Mouse (Mus musculus): Measurements from ENCODE around the gene Gm48551.

The Gm48551 gene

DNA sequence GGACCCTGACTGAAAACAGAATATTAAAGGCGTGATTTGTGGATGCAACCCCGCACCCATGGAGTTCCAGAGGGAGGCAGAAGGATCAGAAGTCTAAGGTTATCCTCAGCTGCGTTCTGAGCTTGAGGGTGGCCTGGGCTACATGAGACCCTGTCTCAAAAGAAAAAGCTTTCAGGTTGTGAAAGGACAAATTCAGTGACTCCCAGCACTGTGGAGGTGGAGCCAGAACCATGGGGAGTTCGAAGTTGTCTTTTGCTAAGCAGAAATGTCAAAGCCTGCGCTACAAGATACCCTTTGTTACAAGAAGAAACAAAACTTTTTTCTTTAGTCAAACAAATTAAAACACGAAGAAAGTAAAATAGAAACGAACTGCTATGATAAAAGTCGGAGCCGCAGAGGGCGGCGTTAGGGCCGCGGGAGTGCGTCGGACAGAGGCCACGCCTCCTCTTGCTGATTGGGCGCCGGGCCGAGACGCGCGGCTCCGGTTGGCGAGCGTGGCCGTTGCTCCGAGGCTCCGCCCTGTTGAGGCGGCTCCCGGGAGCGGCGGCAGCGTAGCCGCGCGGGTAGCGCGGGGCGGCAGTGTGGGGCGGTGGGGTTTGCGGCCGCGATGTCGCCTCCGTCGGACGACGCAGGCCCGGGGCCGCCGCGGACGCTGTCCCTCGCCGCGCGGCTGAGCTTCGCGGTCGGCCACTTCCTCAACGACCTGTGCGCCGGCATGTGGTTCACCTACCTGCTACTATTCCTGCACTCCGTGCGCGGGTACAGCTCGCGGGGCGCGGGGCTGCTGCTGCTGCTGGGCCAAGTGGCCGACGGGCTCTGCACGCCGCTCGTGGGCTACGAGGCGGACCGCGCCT, 27.0 kb upstream of the Gm48551 start, which contains the start of gene Mfsd12:
Gene Mfsd12 (plus strand): TSS at position 501 of the 854 bp plus-strand sequence.
- peak in 1 of 2 experiments; percentile 88 for DNase-seq (ENCODE audit: low spot score in 2 of 2)

DNA sequence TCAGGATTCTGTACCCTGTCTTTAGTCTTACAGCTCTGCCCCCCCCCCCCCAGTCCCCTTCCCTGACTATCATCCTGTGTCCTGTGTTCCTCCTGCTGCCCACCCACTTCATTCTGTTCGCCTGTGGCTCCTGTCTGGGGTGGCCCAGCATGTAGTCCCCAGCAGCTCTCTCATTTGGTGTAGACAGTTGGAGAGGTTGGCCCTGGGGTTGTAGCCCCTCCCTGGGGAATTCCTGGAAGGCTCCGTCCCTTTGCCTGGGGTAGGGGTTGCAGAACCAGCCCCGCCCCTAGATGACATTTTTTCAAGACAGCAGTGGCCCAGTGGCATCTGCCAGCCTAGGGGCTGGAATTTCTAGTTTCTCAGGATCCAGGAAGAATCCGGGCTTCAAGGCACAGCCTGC, 26.1 kb upstream of the Gm48551 start:
- no peak for DNase-seq (ENCODE audit: low spot score in 2 of 2)

DNA sequence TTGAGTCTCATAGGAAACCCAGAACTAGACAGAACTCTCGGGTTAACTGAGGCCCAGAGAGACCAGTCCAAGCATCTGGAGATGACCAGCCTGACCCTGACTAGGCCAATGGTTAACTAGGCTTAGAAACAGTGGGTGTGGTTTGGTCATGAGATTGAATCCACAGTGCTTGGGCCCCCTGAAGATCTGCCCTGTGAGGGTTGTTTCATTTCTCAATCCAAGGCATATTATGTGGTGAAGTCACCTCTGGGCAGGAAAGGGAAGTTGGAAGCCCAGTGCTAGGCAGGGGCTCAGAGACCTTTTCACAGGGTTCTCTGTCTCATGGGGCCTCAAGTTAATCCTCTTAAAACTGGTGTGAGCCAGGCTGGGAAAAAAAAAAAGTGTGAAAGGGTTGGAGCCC, 25.4 kb upstream of the Gm48551 start:
- DNase-seq (ENCODE audit: low spot score in 2 of 2): no peak

DNA sequence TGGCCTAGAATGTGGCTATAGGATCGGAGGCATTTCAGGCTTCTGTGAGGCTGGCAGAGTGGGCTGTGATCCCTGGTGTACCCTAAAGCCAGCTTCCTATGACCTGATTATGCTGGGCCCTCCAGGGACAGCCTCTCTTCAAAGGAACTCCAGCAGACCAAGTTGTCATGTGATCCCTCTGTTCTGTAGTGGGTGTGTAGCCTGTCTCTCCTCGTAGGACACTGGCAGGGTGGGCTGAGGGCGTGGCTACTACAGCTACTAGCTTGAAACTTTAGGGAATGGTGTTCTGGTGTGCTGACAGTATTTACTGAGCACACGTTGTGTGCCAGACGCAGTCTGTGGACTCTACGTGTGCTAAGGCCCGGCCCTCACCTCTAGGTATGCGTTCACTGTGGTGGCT, 23.5 kb upstream of the Gm48551 start:
- DNase-seq (ENCODE audit: low spot score in 2 of 2): no peak

DNA sequence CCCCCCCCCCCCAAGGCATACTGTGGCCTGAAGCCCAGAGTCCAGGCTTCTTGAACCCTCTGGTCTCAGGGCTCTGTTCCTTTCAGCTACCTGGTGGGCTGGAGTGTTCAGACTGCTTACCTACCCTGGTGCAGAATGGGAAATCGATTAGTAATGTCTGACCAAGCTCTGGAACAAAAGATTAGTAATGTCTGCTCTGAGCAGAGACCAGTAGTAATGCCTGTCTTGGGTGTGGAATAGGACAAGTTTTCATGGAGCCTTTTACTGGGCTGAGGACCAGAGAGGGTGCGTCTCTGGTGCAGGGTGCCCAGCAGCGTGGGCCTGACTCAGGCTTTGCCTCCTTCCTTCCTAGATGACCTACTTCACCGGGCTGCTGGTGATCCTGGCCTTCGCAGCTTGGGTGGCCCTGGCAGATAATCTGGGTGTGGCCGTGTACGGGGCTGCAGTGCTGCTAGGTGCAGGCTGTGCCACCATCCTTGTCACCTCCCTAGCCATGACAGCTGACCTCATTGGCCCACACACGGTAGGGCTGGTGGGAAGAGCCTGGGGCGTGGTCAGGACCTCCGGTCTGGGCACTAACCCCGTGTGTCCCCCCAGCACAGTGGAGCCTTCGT, 21.8 kb upstream of the Gm48551 start:
- DNase-seq (ENCODE audit: low spot score in 2 of 2): no peak

DNA sequence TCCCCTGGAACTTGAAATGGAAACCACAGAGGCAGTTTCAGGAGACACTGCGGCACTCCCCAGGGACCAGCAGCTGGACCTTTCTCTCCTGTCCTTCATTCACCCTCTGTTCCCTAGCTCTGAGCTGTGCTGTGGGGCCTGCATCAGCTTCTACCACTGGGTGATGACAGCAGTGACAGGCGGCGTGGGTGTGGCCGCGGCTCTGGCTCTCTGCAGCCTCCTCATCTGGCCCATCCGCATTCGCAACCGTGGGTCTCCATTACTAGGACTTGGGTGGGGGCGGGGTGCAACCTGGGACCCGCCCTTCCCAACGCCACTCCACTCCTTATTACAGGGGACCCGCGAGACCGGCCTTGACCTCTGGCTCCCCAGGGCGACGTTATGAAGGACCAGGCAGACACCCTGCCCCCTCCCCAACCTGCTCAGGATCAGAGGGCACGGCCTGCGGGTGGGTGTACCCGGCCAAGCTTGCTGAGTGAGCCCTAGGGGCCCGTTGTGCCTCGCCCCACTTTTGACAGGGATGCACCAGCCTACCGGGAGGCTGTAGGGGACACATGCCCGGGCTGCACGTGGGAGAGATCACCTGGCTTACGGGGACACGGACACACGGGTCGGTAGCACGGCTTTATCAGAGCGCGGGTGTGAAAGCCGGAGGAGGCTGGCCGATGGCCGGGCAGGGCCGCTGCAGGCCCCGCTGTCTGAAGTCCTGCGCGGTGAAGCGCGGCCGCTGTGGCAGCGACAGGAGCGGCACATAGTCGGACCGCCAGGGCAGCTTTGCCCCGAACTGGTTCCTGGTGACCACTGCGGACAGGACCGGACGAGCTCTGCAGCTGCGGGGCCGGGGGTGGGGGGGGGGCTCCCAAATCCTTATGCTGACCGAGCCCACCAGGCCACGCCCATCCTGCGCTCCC, 20.6 kb upstream of the Gm48551 start:
- no peak for DNase-seq (ENCODE audit: low spot score in 2 of 2)

DNA sequence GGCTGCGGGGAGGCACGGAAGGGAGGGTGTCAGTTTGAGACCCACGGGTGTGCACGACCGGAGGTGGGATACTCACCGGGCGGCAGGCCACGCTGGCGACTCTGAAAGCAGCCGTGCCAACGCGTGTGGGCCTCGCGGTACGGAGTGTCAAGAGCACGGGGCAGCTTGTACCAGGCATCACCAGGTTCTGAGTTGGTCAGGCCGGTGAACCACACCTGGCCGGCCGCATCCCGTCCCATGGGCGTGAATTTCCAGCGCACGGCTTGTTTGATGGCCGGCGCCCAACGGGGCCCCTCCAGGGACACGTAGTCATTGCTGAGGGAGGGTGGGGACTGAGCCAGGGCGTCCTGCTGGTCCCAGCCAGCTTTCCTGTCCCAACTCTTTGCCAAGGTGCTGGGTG, 19.6 kb upstream of the Gm48551 start:
- no peak for DNase-seq (ENCODE audit: low spot score in 2 of 2)

DNA sequence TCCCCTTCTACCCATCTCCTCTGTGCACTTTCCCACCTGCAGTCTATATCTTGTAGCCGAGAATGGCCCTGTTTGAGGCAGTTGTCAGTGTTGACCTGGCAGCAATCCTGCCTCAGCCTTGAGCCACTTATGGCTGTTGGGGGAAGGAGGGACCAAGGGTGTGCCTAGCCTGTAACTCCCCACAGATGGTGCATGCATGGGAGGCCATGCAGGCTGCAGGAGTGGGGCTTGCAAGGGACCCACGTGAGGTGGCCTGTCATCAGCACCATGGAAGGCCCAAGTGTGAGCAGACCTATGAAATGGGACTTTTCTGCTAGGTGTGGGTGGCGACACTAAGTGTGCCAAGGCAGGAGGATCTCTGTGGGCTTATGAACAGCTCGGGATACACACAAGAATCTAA, 19.2 kb upstream of the Gm48551 start:
- peak in 1 of 2 experiments; percentile 70 for DNase-seq (ENCODE audit: low spot score in 2 of 2)

DNA sequence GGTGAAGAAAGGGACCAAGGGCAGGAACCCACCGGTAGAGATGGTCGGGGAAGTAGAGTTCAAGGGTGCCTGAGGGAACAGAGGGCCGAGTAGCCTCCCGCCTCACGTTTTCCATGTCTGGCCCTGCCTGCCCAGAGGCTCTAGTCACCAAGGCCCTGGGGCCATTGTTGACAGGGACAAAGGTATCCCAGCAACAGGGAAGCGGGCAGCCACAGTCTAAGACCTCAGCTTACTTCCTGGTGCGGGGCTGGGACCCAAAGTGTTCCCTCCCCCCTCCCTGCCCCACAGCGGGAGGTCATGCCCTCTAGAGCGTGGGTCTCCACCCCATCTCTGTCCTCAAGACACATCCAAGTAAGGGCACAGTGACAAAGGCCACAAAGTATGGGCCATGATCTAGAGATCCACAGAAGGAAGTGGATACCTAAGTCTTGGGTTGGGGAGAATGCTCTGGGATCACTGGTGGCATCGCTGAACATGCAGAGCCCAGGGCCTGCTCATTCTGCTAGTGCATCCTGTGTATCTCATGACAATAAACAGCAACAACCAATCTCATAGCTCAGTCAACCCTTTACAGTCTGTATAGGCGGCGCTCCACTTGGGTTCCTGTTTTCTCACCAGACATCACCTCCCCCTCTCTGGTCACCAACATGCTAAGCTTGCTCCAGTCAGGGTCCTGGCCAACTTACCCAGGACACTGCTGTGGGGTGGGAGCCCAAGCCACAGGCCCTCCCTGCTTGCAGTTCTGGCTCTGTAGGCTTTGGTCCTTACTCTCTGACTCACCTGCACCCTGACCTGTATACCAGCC, 18.4 kb upstream of the Gm48551 start, which contains the start of gene 4930404N11Rik:
Gene 4930404N11Rik (minus strand): TSS at position 145 of the 805 bp plus-strand sequence.
- no peak for DNase-seq (ENCODE audit: low spot score in 2 of 2)

DNA sequence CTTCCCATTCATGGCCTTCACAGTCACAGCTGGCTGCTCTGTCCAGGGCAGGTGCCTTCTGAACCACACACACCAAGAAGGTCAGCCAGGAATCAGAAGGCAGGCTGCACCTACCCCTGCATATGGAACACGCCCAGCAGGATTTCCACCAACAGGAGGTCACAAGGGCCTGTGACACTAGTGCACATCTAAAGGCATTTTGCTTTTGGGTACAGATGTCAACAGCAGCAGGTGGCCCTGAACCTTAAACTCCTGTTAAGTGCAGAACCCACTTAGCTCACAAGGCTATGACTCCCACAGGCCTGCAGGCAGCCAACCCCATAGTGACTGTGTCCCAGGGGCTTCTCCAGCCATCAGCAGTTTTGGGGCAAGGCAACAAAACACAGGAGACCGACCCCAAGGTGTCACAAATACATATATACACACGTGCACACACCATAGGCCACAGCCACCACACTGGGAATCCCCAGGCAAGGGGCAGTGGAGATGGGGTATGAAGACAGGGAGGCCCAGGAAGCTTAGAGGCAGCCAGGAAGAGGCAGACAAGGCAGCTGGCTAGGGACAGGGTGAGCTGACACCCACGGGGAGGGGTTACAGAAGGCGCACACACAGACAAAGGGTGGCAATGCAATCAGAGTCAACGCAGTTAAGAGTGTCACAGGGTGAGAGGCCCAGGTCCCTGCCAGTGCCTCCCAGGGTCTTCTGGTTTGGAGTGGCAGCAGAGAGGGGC, 17.6 kb upstream of the Gm48551 start:
- no peak for DNase-seq (ENCODE audit: low spot score in 2 of 2)

DNA sequence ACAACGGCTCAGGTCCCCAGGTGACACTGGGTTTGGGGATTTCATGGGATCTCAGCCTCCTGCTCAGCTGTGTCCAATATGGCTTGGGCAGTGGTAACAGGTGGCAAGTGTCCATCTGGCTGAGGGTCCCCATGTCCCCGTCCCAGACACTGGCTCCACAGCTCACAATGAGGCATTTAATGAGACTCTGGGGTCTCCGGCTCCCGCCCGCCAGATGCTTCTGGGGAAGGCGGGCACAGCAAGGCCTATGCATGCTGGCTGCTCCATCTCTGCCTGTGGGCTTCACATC, 17.1 kb upstream of the Gm48551 start:
- no peak for DNase-seq (ENCODE audit: low spot score in 2 of 2)

DNA sequence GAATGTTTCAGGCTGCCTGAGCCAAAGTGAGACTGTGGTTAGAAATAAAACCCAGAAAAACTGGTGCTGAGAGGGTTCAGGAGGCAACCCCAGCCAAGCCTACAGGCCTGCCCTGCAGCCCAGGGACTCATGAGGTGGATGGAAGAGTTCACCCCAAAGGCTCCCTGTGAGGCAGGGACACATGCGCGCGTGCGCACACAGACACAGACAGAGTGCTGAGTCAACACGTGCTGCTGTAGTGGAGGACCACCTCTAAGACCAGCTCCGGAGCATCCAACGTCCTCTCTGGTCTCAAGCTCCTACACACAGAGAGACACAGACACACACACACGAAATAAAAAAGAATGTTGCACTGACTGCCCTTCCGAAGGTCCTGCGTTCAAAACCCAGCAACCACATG, 8.9 kb upstream of the Gm48551 start:
- DNase-seq (ENCODE audit: low spot score in 2 of 2): no peak

DNA sequence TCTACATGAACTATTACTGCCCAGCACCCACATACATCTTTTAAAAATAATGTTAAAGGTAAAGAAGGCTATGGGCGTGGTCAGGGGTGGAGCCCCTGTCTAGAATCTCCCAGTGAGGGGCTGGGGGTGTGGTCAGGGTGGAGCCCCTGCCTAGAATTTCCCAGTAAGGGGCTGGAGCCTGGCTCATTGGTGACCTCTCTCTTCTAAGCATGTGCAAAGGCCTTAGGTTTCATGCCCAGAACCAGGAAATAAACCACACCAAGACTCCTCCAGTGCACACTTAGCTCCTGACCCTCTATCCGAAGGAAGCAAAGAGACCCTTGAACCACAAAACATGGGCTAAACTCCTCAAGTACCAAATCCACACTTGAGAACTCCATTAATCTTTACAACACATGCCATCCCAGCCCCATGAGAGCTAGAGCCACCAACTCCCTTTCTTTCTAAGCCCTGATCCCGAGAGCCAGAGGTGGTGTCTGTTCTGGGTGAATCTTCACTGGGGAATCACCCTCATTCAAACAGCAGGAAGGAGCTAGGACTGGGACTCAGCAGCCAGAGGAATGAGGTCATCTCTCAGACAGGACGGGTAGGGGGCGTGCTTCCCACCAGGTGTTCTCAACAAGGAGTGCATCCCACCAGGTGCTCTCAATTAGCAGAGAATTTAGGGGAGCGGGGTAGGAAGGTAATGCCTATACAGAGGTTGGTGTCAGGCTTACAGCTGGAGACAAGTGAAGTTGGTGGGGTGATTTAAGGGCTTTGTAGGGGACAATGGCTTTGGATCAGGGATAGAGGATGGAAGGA, 7.5 kb upstream of the Gm48551 start:
- DNase-seq (ENCODE audit: low spot score in 2 of 2): no peak

DNA sequence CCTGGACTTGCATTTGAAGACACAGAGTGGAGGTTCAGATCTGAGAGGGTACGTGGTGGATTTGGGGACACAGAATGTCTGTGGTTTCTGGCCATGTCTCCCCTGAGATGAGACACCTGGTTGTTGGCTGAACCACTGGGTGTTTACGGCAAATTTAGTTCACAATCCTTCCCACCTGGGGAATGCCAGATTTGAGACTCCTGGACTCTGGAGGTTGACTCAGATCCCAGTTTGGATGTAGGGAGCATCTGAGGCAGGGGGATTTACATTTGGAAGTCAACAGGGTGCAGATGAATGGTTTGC, 7.0 kb upstream of the Gm48551 start:
- no peak for DNase-seq (ENCODE audit: low spot score in 2 of 2)

DNA sequence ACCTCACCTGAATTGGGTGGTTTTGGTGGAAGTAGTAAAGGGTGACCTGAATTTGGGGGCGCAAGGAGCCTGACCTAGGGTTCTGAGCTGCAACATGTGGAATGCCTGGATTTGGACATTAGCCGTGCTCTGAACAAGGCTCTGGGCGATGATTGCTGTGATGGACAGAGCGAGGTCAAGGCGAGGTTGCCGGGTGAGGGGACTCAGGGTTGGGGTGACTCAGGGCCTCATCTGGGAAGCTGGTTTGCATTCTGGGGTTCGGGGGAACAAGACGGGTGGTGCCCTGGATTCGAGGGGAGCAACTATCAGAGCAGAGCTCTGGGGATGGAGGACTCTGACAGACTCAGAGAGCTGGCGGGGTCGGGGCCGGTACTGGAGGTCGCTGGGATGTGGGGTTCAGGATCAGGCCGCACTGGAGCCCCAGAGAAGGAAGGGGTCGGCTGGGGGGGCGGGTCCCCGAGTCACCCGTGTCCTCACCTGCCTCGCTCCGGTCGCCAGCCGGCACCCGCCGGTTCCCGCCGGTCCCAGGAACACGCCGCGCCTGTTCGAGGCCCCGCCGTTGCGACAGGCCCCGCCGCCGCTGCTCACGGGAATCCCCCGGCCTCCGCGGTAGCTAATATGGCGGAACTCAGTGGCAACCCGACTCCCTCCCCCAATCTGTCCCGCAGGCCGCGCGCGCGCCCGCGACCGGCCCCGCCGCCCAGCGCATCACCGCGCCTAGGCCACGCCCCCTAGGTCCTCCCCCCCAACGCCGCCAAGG, 6.3 kb upstream of the Gm48551 start, which contains the start of gene Fzr1:
Gene Fzr1 (minus strand): TSS at position 724 of the 760 bp plus-strand sequence.
- DNase-seq (ENCODE audit: low spot score in 2 of 2): no peak

DNA sequence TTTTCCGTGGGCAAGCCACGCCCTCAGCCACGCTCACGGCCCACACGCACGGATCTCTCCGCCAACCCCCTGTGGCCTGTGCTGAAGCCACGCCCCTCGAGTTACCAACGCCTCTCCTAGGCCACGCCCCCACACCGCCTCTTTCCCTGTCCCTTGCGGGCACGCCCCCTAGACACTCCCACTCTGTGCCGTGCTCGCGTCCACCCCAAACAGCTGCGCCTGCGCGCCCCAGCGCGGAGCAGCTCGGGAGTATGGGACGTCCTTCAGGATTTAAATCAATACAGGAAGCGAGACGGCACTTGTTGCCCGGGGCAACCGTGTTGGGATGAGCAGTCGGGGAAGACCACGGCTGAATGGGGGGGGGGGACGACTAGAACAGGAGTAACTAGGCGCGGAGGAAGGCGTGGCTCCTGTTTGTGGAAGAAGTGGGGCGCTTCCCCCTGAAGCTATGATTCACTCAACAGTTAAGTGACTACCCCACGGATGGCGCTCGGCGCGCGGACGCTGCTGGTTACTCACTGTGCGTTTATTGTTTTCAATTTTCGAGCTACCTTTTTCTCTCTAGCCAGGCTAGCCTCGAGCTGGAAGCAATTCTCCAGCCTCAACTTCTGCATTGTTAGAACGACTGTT, 5.6 kb upstream of the Gm48551 start:
- DNase-seq (ENCODE audit: low spot score in 2 of 2): peak; percentile 99 to 100

DNA sequence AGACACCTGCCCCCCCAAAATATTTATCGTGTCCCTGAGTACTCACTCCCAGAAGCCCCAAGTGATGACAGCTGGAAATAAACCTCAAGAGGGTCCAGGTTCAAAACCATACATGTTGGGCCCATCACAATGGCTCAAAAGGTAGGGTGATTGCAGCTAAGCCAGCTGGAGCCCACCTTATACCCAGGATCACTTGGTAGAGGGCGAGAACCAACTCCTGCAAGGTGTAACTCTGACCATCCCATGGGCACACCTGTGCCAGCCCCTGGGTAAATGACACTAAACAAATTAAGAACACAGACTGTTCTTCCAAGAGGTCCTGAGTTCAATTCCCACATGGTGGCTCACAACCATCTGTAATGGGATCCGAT, 5.1 kb upstream of the Gm48551 start:
- no peak for DNase-seq (ENCODE audit: low spot score in 2 of 2)

DNA sequence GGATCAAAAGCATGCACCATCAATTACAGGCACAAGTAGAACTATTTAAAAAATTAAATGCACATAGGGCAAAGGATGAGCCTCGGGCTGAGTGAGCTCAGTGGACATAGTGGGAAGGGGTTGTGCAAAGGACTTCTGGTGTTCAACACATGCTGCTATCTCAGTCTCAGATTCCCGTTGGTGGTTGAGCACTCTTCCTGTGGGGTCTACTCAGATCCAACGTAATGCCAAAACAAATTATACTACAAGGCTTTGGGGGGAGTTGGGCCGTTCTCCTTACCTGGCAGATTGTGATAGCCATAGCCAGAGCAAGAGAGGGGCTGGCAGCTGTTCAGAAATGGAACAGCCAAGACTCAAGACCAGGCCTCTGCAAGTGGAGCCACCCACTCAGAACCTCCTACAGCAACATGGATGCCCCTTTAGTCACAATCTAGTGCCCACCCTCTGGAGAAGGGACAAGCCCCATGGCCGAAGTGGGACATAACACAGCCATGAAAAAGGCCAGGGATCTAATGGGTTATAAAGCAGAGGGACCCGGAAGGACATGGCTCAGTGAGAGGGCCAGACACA, 4.4 kb upstream of the Gm48551 start:
- DNase-seq (ENCODE audit: low spot score in 2 of 2): no peak

DNA sequence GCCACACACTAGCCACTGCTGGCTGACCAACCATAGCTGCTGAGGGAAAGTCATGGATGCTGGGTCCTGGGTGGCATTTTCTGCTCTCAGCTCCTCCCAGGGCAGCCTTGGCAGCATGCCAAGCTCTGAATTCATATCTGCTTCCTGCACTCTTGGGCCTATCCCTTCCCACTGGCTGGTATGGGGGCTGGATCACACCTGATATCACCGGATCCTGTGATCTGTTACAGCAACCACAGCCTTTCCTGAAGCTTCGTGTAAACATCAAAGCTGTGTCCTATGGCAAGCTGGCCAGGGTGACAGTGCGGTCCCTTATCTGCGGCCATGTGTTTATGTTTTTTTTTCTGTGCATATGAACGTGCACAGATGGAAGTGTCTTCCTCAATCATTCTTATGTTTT, 2.2 kb upstream of the Gm48551 start:
- DNase-seq (ENCODE audit: low spot score in 2 of 2): no peak
